Mouse (Mus musculus) midbrain, postnatal 0 days (tissue): Measurements from ENCODE around the gene Hoxc8. TPM values are rescaled to one million over a fixed set of nuclear protein-coding genes. Genes with fewer than 3 reads are reported as not detected.

Experiments used
- ATAC-seq: fragments of 200-750 bp; cut with Nextera tagmentation; 2 replicates; pipeline ENCODE4 v1.8.0; 2017; ENCODE audit warnings: moderate number of reproducible peaks, mild to moderate bottlenecking, moderate TSS enrichment, moderate library complexity; ENCODE audit not compliant: low FRiP score
- DNase-seq: peaks from one replicate; pipeline ENCODE4 v3.0.0-alpha.2; 2015; ENCODE audit warnings: low spot score
- H3K27ac ChIP-seq: fragments of 300-500 bp; sonication (generic); 2 replicates; pipeline ENCODE4 v1.5.1; 2014; ENCODE audit warnings: low read depth, mild to moderate bottlenecking, low read length, mixed read lengths
- H3K27me3 ChIP-seq: fragments of 300-500 bp; sonication (generic); 2 replicates; pipeline ENCODE4 v1.6.1; 2014; ENCODE audit warnings: low read length, control low read depth, mixed read lengths; ENCODE audit not compliant: insufficient read depth
- H3K36me3 ChIP-seq: fragments of 300-500 bp; sonication (generic); 2 replicates; pipeline ENCODE4 v1.6.1; 2014; ENCODE audit warnings: low read length, control low read depth, mixed read lengths; ENCODE audit not compliant: insufficient read depth
- H3K4me1 ChIP-seq: fragments of 300-500 bp; sonication (generic); 2 replicates; pipeline ENCODE4 v1.6.1; 2014; ENCODE audit warnings: mild to moderate bottlenecking, control low read depth, antibody characterized with exemption, low read length, mixed read lengths; ENCODE audit not compliant: insufficient read depth
- H3K4me2 ChIP-seq: fragments of 300-500 bp; sonication (generic); 2 replicates; pipeline ENCODE4 v1.6.1; 2014; ENCODE audit warnings: low read depth, mild to moderate bottlenecking, low read length, mixed read lengths; ENCODE audit not compliant: poor library complexity, severe bottlenecking
- H3K4me3 ChIP-seq: fragments of 300-500 bp; sonication (generic); 2 replicates; pipeline ENCODE4 v1.5.1; 2014; ENCODE audit warnings: low read depth, mild to moderate bottlenecking, low read length, moderate library complexity
- H3K9ac ChIP-seq: fragments of 300-500 bp; sonication (generic); replicated peaks from 2 replicates; pipeline ENCODE4 v1.6.1; 2014; ENCODE audit warnings: mild to moderate bottlenecking, low read length, moderate library complexity, mixed read lengths; ENCODE audit not compliant: poor library complexity, severe bottlenecking
- H3K9me3 ChIP-seq: fragments of 300-500 bp; sonication (generic); 2 replicates; pipeline ENCODE4 v1.6.1; 2016; ENCODE audit warnings: low read length, control low read depth
- CTCF ChIP-seq: IDR thresholded peaks from 2 replicates; pipeline ENCODE4 v1.5.1; 2016; ENCODE audit warnings: antibody characterized with exemption, mild to moderate bottlenecking
- WGBS: fragments of 180-500 bp; shearing (Covaris S2); extraction: QIAGEN DNeasy Blood & Tissue Kit; methylation state at CpG from one replicate; pipeline ENCODE4 v1.1.7; 2014; 5-methylcytosine and 5-hydroxymethylcytosine counted together
- polyA plus RNA-seq: library from polyadenylated mRNA; unstranded; fragments of >200 nt; fragmentation: Nextera tagmentation; extraction: Ambion mirVana; gene quantifications from 2 replicates; pipeline ENCODE4 v1.2.1, GENCODE M21; 2015
- total RNA-seq: library from RNA; depleted of rRNA; stranded (reverse); fragments of >200 nt; gene quantifications from 2 replicates; pipeline ENCODE4 v1.2.3, GENCODE M21; 2014

Gene Hoxc8
- total and polyA plus RNA-seq, 2 experiments from 2014 or later = not detected

- no peak for DNase-seq
- no peak overlapping the region for H3K27ac ChIP-seq
- no peaks in the 10 kb centered on the region for H3K4me1 ChIP-seq
- no peaks in the 10 kb centered on the region; the same call in 1 of the 2 replicates for H3K9me3 ChIP-seq
- H3K9ac ChIP-seq = no peak overlapping the region
- peaks cover 93% of the 10 kb centered on the region for H3K27me3 ChIP-seq
- no peak for ATAC-seq
- no peaks in the 10 kb centered on the region for H3K36me3 ChIP-seq
- TF ChIP-seq CTCF = no peak
- H3K4me2 ChIP-seq = no peak overlapping the region
- no peak overlapping the region for H3K4me3 ChIP-seq
- 3% methylated on average over 34 of the region's 34 CpGs for WGBS
Measured at GRCm38 (mm10) chr15:102967511-102968397, 22.7 kb upstream of the Hoxc8 start.

- no peaks in the 10 kb centered on the region for H3K36me3 ChIP-seq
- H3K9me3 ChIP-seq = no peaks in the 10 kb centered on the region; the same call in 1 of the 2 replicates
- no peaks in the 10 kb centered on the region for H3K4me1 ChIP-seq
- peaks cover 93% of the 10 kb centered on the region for H3K27me3 ChIP-seq
- no peak for TF ChIP-seq CTCF
- H3K27ac ChIP-seq = no peak overlapping the region
- H3K9ac ChIP-seq = no peak overlapping the region
- no peak overlapping the region for H3K4me3 ChIP-seq
- H3K4me2 ChIP-seq = no peak overlapping the region
- ATAC-seq (no peak), DNase-seq (no peak)
- WGBS = 32% methylated on average over 1 of the region's 1 CpGs
Measured at GRCm38 (mm10) chr15:102969296-102969695, 21.1 kb upstream of the Hoxc8 start.

GRCm38 (mm10) chr15:102970740-102971139, 19.7 kb upstream of the Hoxc8 start:
- peaks cover 92% of the 10 kb centered on the region for H3K27me3 ChIP-seq

GRCm38 (mm10) chr15:102972254-102972653, 18.2 kb upstream of the Hoxc8 start:
- WGBS = 2% methylated on average over 21 of the region's 21 CpGs
- Histone ChIP-seq H3K4me2 (no peak overlapping the region), H3K27me3 (peaks cover 91% of the 10 kb centered on the region), H3K27ac (no peak overlapping the region), H3K9me3 (no peaks in the 10 kb centered on the region), H3K9ac (no peak overlapping the region), H3K4me1 (no peaks in the 10 kb centered on the region), H3K36me3 (no peaks in the 10 kb centered on the region), H3K4me3 (no peak overlapping the region)
- DNase-seq = no peak
- no peak for TF ChIP-seq CTCF
- ATAC-seq = no peak

More at GRCm38 (mm10) chr15:102970740-102971139, 19.7 kb upstream of the Hoxc8 start:
- peak; percentile 49 for DNase-seq
- TF ChIP-seq CTCF = peak; percentile 59
- Histone ChIP-seq H3K9ac (no peak overlapping the region), H3K27ac (no peak overlapping the region), H3K4me2 (no peak overlapping the region), H3K36me3 (no peaks in the 10 kb centered on the region), H3K9me3 (no peaks in the 10 kb centered on the region; the same call in 1 of the 2 replicates), H3K4me1 (no peaks in the 10 kb centered on the region), H3K4me3 (no peak overlapping the region)
- ATAC-seq = no peak
- WGBS = 2% methylated on average over 11 of the region's 12 CpGs

GRCm38 (mm10) chr15:102972753-102973152, 17.7 kb upstream of the Hoxc8 start:
- H3K36me3 ChIP-seq = no peaks in the 10 kb centered on the region
- no peak for TF ChIP-seq CTCF
- no peak overlapping the region for H3K4me2 ChIP-seq
- no peak overlapping the region for H3K4me3 ChIP-seq
- H3K4me1 ChIP-seq = no peaks in the 10 kb centered on the region
- H3K9me3 ChIP-seq = no peaks in the 10 kb centered on the region
- DNase-seq (no peak), ATAC-seq (no peak)
- H3K27ac ChIP-seq = no peak overlapping the region
- 0% methylated on average over 6 of the region's 6 CpGs for WGBS
- no peak overlapping the region for H3K9ac ChIP-seq
- H3K27me3 ChIP-seq = peaks cover 91% of the 10 kb centered on the region

GRCm38 (mm10) chr15:102975034-102975433, 15.4 kb upstream of the Hoxc8 start:
- 6% methylated on average over 7 of the region's 7 CpGs for WGBS
- H3K36me3 ChIP-seq = no peaks in the 10 kb centered on the region
- no peak overlapping the region for H3K4me2 ChIP-seq

More at GRCm38 (mm10) chr15:102975034-102975433, 15.4 kb upstream of the Hoxc8 start:
- no peak for ATAC-seq
- no peak overlapping the region for H3K9ac ChIP-seq
- H3K4me1 ChIP-seq = no peaks in the 10 kb centered on the region
- H3K27ac ChIP-seq = no peak overlapping the region
- H3K9me3 ChIP-seq = no peaks in the 10 kb centered on the region
- no peak for TF ChIP-seq CTCF
- DNase-seq = no peak
- no peak overlapping the region for H3K4me3 ChIP-seq
- peaks cover 93% of the 10 kb centered on the region for H3K27me3 ChIP-seq
